Mouse (Mus musculus) right cerebral cortex, postnatal 25 days (tissue): ENCODE results near the gene Spen.
"Not testable (repeated sequence)": the region's sequence is repeated elsewhere in the genome, so short reads cannot be mapped to it uniquely, and the experiment has no call there.

Source experiments
- DNase-seq: peaks from one replicate; pipeline ENCODE4 v3.0.0; 2022

Spen gene

DNA sequence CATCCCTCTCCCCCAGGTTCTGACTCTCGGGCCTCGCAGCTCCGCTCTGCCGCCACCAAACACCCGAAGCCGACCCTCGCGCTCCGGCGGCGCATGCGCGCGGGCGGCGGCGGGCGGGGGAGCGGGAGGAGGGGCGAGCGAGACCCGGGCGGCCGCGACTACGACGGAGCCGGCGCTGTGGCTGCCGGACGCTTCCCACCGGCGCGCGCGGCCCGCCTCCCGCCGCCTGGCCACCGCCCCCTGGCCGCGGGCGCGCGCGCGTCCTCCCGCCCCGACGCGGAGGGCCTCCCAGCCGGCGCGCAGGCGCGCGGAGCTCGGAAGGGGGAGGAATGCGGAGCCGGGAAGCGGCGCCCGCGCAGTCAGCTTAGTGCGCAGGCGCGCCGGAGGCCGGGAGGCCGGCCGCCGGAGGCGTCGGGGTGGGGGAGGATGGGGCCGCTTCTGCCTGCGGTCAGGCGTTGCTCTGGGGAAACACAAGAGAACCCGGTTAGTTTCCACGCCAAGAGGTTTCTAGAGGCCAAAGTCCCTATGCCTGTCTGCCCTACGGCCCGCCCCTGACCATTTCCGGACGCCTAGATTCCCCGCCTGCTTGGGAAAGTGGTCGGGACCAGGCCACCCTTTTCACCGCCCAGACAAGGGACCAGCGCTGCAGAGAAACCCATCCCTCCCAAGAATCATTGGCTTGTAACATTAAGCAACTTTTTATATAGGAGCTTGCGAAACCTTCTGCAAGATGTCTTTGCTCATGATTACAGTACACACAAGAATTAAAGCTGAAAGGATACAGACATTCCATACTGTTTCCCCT, at the start of gene Spen:
TSS of gene Spen (minus strand) at position 190 of the 805 bp plus-strand sequence.
- DNase-seq, result peak; percentile 96

DNA sequence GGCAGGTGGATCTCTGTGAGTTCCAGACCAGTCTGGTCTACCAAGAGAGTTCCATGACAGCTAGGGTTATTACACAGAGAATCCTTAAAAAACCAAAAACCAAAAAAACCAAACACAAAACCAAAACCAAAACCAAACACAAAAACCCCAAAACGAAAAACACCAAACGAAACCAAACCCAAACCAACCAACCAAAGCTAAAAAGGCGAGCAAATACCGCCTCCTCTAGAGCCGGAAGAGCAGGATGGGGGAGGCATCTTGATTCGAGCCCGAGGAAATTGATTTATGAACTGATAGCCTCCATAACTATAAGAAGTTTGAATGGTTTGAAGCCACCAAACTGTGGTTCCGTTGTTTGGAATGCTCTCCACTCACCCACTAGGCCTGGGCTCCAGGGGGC, 45.5 kb upstream of the Spen start:
- no peak for DNase-seq

DNA sequence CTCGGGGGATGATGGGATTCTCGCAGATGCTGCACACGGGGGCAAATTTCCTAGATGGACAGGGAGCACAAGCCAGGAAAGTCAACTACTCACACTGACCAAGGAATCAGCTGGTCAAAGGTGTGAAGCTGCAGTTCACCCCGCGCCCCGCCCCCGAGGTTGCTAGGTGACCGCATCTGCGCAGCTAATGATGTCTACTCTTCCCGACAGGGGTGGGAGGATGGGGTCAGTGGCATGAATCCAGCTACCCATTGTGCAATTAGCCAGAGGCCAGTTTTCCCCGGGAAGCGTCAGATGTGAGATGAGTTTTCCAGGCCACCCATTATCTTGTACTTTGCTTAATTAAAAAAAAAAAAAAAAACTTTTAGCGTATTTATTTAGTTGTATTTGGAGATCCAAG, 42.7 kb upstream of the Spen start:
- DNase-seq, result no peak

DNA sequence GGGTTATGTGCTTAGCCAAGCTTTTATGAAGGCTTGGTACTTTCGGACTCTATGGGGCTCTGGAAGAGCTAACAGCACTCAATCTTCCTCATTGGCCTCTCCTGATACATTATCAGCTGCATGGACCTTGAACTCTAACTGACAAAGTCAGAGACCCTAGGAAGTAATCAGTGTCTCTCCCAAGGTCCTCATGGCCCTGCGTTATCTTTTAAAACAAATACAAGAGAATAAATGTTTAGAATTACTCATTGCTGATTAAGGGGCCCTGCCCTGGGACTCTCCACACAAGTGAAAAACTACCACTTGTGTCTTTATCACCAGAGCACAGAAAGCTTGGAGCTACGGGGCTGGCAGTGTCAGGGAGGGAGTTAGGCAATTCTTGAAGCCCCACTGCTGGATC, 40.4 kb upstream of the Spen start:
- no peak for DNase-seq

DNA sequence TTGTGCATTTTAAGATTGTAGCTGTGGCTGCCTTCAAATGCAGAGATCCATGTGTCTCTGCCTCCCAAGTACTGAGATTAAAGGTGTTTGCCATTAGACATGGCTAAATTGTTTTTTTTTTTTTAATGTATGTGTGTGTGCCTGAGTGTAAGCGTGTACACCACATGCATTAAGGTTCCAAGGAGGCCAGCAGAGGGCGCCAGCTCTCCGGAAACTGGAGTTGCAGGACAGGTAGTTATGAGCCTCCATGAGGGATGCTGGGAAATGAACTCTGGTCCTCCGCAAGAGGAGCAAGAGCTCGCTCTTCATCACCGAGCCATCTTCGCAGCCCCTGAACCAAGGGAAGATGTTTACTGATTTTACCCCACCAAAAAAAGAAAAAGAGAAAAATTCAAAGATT, 38.5 kb upstream of the Spen start:
- no peak for DNase-seq

DNA sequence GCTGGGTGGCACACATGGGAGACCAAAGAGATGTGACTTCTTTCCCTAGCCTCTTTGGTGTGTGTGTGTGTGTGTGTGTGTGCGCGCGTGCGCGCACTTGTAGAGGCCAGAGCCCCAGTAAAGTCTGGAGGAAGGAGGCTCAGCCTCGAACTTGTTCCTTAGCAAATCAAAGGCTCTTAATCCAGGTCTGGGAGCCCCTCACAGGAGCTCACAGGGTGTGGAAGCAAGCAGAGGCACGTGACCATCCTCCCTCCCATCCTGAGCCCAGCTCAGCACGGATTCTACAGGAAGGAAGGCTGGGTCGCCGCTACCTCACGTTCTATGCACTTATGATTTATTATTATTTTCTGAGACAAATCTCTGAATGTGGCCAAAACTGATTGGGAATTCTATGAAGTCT, 38.0 kb upstream of the Spen start:
- DNase-seq, result no peak

DNA sequence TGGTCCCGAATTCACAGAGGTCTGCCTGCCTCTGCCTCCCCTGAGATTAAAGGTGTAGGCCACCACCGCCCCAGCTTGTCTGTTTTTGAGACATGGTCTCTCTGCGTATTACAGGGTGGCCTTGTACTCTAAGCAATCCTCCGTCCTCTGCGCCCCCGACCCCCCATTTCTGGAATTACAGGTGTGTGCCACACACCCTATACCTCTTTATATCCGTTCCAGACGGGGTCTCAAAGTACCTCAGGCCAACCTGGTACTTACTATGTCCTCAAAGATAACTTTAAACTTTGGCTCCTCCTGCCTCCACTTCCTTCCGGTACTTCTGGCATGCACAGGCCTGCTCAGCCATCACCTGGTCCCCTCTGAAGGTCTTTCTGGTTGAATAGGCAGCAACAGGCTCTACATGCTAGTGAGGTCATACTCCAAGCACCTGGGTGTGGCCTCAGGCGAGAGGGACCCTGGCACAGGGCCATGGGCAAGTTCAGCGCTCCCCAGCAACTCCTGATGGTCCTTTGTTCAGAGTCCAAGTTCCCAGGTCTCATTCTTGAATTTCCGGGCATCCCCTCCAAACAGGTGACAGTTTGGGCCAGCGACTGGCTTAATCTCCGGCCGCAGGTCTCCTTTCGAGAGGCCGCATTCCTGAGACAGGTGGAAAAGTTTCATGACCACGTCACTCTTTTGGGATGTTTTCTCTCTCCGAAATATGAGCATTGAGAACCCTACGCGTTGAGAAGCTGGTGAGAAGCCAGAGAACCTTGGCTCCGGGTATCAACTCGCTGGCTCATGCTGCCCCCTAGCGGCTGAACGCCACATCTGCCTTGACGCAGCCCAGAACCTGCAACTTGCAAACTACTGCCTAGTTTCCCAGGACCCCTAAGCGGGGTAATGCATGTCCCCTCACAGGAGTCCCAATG, 36.6 kb upstream of the Spen start:
- DNase-seq, result peak; percentile 74

DNA sequence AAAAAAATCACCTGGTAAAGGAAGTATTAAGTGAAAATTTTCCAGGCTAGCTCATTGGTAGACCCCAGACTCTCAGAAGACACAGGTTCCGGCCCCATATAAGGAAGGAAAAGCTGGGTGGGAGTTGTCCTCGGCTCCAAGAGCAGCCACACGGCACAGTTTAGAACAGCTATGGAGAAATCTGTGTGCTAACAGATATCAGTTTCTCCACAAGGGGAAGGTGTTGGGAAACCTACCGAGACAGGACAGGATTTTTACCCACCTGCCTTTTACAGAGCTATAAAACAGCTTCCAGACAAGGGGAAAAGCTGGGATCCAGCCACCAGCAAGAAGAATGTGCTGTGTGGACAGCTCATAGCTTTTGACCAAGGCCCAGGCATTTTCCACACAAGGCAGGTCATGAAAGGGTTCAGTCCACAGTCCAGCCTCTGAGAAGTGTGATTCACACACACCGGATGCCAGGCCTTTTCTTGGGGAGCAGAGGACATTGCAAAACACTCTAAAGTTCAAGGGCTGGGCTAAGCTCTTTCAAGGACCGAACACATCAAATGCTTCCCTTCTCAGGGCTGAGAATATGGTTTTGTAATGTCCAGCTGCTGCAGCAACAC, 35.1 kb upstream of the Spen start:
- DNase-seq, result no peak

DNA sequence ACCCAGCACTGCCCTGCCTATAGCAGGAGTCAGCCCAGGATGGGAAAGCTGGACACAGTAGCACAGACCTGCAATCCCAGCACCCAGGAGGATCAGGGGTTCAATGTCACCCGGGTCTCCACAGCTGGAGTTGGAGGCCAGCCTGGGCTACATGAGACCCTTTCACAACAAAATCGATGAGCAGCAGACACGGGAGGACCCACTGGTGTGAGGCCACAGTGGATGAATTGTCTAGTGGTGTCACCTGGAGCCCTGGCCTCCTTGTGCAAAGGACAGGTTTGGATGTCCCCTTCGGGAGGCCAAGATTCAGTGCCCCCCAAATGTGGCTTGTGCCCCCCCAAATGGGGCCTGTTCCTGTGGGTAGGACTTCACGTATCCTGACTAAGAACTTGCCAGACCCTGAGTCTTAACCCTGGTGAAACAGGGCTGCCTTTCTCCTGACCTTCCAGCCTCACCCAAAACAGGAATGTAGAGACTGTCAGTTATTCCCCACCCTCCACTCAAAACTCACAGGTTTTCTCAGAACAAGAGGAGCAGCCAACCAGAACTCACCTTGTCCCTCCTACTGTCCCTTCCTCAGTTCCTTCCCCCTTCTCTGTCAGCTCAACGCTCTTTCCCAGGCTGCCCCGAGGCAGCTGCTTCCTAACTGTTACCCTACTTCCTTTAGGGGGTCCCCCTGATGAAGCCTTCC, 34.4 kb upstream of the Spen start:
- DNase-seq, result no peak

DNA sequence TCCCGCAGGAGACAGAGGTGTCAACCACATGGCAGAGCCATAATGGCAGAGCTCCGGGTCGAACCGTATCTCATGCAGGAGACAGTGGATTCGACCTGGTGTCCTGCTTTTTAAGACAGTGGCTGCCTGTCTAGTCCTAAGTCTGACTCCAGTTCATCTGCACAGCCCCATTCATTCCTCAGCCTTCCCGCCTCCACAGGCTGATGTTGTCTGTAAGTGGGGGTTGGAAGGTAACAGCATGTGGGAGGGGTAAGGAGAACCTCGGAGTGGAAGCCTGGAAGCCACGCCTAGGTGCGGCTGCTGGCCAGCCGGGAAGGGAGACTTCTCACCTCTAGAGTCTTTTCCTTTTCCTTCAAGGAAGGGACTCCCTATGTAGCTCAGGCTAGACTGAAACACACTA, 33.5 kb upstream of the Spen start:
- DNase-seq, result no peak

DNA sequence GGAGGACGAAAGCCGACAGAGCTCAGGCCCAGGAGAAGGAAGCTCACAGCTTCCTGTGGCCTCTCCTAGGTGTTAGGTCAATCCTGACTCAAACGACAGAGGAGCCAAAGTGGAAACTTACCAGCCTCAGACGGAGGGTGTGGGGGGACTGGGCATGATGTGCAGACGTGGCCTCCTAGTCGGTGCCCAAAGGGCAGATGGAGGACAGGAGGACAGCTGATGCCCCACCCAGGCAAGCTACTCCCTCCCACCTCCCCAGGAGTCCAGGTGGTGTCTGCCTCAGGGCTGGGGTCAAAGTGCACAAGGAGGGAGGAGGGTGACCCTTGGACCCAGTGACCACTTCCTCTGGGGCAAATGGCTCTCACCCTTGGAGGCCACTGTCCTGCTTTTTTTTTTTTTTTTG, 32.9 kb upstream of the Spen start:
- no peak for DNase-seq

DNA sequence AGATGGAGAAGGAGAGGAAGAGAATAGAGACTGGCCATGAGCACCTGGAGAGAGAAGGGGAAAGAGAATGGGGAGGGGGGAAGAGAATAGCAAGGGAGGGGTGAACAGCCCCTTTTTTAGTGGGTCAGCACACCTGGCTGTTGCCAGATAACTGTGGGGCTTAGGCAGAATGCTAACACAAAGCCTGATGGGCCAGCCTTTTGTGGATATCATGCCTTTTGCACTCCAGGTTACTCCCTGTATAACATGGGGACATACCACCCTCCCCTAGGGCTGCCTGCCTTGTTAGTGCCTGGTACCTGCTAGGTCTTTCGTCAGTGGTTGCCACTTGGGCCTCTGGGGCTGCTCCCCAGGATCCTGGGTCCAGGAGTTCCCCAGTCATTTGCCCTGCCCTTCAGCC, 32.4 kb upstream of the Spen start:
- no peak for DNase-seq

DNA sequence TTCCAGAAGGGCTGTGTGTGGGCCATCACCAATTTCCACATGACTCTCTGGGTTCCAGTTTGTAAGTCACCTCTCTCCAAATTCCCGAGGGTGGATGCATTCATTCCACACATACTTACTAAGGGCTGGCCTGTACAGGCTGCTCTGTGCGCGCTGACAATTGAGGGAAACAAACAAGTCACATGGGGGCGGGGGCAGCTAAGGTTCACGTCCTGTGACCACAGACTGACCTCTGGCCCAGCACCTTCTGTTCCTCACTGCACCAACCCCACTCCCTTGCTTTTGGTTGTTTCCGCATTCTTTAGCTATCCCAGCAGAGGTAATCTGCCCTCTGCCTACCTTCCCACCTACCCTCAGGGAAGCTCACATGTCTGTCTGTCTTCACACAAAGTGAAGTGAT, 31.6 kb upstream of the Spen start:
- DNase-seq, result no peak

DNA sequence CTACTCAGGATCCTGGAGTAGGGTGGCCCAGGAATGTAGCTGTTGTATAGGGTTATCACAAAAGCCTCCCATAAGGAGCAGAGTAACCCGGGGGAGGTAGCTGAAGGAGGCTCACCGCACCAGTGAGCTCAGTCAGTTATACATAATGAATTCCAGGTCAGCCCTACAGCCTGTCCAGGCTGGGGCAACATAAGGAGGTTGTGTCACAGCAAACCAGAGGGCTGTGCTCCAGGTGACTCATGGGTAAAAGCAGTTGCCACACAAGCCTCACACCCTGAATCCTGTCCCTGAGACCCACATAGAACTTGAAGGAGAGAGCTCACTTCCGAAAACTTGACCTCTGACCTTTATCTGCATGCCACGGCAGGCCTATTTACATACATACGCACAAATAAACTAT, 30.6 kb upstream of the Spen start:
- no peak for DNase-seq

DNA sequence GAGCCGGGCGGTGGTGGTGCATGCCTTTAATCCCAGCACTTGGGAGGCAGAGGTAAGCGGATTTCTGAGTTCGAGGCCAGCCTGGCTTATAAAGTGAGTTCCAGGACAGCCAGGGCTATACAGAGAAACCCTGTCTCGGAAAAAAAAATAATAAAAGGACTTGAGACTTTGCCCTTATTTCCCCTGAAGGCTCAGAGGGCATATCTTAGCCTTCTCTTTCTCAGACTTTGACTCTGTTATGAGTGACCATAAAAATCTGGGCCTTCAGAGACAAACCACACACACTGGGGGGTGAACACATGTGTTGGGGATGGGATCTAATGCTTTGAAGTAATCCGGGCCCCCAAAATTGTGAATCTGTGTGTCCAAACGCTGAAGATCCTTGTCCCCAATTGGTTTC, 28.8 kb upstream of the Spen start:
- DNase-seq, result not testable (repeated sequence)

DNA sequence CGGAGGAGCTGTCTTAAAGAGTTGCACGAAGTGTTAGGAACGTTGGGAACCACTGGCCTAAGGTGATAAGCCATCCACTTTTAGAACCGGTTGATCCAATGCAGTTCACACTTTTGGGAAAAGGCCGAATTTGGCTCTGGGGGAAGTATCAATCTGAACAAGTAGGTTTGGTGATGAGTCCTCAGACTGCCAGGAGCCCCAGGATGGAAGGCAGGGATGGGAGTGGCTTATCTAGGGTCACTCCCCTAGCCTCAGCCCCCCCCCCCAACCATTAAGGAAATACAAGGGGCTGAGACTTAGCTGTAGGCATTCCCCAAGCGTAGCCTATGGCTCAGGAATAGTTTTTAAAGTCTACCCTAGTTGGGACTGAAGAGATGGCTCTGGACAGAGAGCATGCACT, 27.8 kb upstream of the Spen start:
- no peak for DNase-seq

DNA sequence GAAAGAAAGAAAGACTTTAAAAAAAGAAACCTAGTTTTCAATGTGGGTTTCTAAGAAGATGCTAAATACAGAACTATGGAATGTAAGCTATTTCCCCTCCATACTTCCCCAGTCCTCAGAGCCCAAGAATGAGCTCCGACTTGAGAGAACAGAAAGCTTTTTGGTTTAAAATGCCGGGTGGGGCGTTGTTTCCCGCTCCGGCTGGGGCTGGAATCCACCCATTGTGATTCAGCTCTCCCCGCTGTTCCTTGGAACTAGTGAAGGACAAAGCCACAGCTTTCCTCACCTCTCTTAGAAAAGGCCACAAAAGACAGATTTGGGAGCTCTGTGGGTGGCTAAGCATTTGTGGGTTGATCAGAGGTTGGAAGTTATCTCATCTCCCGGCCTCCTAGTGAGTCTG, 26.9 kb upstream of the Spen start:
- DNase-seq, result no peak

DNA sequence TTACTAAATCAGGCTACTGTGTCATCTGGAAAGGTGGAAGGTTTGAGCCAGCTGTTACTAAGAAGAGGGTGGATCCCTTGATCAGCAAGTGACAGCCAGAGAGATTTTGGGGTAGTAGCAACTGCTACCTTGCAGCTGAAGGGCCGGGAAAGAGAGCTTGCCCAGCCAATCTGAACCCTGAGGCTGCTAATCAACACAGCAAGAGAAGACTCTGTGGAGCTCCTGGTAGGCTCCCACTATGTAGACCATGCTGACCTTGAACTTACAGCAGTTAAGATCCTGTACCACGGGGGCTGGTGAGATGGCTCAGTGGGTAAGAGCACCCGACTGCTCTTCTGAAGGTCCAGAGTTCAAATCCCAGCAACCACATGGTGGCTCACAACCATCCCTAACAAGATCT, 26.3 kb upstream of the Spen start:
- no peak for DNase-seq

DNA sequence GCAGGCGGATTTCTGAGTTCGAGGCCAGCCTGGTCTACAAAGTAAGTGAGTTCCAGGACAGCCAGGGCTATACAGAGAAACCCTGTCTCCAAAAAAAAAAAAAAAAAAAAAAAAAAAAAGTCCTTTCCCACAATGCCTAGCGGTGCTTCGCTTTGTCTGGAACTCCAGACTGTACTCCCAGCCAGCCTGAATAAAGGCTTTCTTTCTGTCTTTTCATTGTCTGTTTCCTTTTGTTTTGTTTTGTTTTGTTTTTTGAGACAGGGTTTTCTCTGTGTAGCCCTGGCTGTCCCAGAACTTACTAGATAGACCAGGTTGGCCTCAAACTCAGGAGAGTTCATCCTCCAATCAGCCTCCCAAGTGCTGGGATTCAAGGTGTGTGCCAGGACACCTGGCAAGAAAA, 25.8 kb upstream of the Spen start:
- DNase-seq, result no peak

DNA sequence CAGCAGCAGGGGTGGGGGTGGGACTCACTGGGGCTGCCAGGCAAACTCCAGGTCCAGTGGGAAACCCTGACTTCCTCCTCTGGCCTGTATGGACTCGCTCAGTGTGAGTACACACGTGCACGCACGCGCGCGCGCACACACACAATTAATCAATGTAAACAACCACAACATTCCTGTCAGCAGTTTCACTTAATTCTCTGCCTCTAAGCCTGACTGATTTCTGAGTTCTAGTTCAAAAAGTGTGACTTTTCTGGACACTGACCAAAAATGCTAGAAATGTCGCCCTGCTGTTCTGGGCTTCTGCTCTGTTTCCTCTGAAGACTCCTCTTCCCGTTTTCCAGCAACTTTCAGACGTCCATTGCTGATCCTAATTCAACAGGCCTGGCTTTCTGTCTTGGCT, 23.9 kb upstream of the Spen start:
- no peak for DNase-seq

DNA sequence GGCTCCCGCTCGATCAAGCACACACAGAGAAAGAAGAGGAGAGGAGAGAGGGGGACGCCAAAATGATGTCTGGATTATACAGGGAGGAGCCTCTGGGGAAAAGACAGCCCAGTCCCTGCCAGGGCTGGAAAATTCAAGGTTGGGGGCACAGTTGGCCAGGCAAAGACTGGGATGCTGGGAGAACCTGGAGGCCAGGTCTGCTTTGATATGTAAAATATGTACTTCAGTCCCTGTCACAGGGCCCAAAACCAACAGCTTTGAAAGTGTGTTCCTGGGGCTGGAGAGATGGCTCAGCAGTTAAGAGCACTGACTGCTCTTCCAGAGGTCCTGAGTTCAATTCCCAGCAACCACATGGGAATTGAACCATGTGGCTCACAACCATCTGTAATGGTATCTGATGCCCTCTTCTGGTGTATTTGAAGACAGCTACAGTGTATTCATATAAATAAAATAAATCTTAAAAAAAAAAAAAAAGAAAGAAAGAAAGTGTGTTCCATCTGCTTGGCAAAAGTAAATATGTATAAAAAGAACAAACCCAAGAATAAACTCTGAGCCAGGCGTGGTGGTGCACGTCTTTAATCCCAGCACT, 23.0 kb upstream of the Spen start:
- not testable (repeated sequence) for DNase-seq

DNA sequence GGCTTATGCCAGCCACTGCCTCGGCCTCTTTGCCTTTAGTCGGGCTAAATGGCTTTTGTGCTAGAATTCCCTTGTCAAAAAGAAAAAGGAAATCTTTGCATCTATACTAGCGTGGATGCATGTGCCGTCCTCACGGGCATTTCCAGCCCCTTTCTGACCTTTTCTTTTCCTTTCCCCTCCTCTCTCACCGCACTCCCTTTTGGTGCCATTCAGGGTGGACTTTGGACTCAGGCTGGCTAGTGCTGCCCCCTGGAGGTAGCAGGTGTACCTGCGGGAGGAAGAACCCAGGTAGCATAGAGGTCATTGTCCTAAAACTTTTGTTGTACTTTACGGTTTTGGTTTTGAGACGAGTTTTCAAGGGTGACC, 21.5 kb upstream of the Spen start:
- DNase-seq, result peak; percentile 56
